Mouse (Mus musculus): ENCODE measurements around the gene Ovol1. TPM values are rescaled to one million over a fixed set of nuclear protein-coding genes. Genes with fewer than 3 reads are reported as not detected.
A peak's percentile ranks its signal among the peaks of the same experiment; 100 is the strongest.

The Ovol1 gene
- not detected for polyA plus RNA-seq (2012; fragmentation: generic; extraction: Trizol)
- long read RNA-seq, experiment 1 = 0 reads
- long read RNA-seq, experiment 2 = 0 reads

DNA sequence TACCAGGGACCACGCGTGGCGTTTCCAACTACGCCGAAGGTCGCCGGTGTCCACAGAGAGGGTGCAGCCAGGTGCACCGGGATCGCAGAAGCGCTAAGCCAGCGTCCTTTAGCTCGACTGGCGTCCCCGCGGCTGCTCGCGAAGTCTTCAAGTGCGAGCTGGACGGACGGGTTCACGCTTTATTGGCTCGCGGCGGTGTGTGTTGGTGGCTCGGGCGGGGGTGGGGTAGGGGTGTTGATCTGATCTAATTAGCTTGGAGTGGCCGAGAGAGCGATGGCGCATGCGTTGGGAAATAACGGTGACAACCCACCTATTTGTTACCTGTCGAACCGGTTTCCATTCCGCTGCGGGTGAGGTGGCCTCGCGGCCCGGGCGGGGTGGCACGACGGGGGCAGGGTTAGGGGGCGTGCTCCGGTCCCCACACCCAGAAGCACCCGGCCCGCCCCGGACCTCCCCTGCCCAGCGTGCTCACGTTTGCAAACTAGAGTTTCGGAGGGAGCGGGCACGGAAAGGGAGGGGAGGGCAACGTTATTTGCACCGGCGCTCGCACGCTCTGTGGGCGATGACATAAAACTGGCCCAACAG is at the start of gene Ovol1:
TSS of gene Ovol1 (minus strand) at position 190 of the 585 bp plus-strand sequence.
- H3ac ChIP-seq (ENCODE audit: control insufficient read depth, insufficient read length, low read depth) = no peak within 1 kb of the TSS
- TF ChIP-seq CTCF (IDR thresholded peaks at IDR 0.05; ENCODE audit: control insufficient read depth, insufficient read depth, insufficient read length) (no peak), MYOD1 (IDR thresholded peaks at IDR 0.05; ENCODE audit: control insufficient read depth, insufficient read length, low read depth) (no peak), MAX (IDR thresholded peaks at IDR 0.05) (no peak), MYOG (IDR thresholded peaks at IDR 0.05; ENCODE audit: control insufficient read depth, extremely low read depth, insufficient read length) (no peak), FOSL1 (IDR thresholded peaks at IDR 0.05; ENCODE audit: insufficient read depth, low read length, poor library complexity, severe bottlenecking) (no peak), CEBPB (IDR thresholded peaks at IDR 0.05; ENCODE audit: low read depth) (no peak), USF1 (IDR thresholded peaks at IDR 0.05; ENCODE audit: low read depth) (no peak)
- H3K4me3 ChIP-seq (ENCODE audit: insufficient read depth, poor library complexity, severe bottlenecking) = no peak within 1 kb of the TSS
- H3K79me3 ChIP-seq (ENCODE audit: low read depth) = no peaks in the 10 kb centered on the region
- H3K27me3 ChIP-seq (ENCODE audit: control insufficient read depth, insufficient read depth, insufficient read length) = peaks cover 56% of the 10 kb centered on the region
- H3K79me2 ChIP-seq (ENCODE audit: control insufficient read depth, insufficient read depth) = no peaks in the 10 kb centered on the region
- H3K36me3 ChIP-seq (ENCODE audit: control insufficient read depth, insufficient read depth) = no peaks in the 10 kb centered on the region

DNA sequence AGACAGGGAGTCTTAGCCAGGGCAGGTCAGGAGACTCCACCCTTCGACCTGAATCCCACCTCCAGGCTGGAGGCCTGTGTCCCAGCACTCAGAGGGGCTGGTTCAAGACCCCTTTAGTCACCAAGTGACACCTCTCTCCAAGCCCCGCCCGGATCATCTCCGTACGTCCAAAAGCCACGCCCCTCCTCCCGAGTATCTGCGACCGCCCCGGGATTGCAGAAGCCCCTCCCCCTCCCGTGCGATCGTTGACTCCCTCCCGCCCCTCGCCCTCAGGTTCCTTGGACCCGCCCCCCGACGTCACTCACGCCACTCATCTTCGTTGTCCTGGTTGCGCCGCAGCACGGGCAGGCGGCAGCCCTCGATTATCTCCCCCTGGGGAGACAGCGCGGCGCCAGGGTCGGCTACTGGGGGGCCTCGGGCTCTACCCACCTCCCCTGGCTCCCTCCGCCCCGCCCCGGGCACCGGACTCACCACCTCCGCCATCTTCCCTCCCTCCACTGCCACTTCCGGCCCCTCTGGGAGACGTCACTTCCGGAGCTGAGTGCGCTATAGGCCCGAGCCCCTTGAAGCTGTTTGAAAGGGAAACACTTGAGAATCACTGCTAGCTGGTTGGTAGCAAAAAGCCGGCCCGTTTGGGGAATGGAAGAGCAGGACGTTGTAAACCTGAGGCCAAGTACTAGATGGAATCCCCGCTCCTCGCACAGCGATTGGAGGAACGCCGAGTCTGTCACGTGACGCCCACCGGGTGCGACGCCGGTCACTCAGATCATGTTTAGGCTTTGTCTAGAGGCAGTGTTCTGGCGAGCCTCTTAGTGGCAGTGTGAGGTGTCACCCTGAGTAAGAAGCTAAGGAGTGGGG is 49.3 kb upstream of the Ovol1 start, which contains the start of gene Kat5:
TSS of gene Kat5 (minus strand) at position 691 of the 858 bp plus-strand sequence.
- peak within 1 kb of the TSS; percentile 89 for H3ac ChIP-seq (ENCODE audit: control insufficient read depth, insufficient read length, low read depth)
- H3K36me3 ChIP-seq (ENCODE audit: control insufficient read depth, insufficient read depth) = peaks cover 38% of the 10 kb centered on the region
- peak; percentile 98 for TF ChIP-seq USF1 (IDR thresholded peaks at IDR 0.05; ENCODE audit: low read depth)
- no peak for TF ChIP-seq MAX (IDR thresholded peaks at IDR 0.05)
- TF ChIP-seq MYOG (IDR thresholded peaks at IDR 0.05; ENCODE audit: control insufficient read depth, extremely low read depth, insufficient read length) = no peak
- no peak for TF ChIP-seq MYOD1 (IDR thresholded peaks at IDR 0.05; ENCODE audit: control insufficient read depth, insufficient read length, low read depth)
- H3K27me3 ChIP-seq (ENCODE audit: control insufficient read depth, insufficient read depth, insufficient read length) = no peaks in the 10 kb centered on the region
- H3K79me3 ChIP-seq (ENCODE audit: low read depth) = peaks cover 3% of the 10 kb centered on the region
- peaks cover 21% of the 10 kb centered on the region for H3K79me2 ChIP-seq (ENCODE audit: control insufficient read depth, insufficient read depth)
- peak within 1 kb of the TSS; percentile 46 for H3K4me3 ChIP-seq (ENCODE audit: insufficient read depth, poor library complexity, severe bottlenecking)

DNA sequence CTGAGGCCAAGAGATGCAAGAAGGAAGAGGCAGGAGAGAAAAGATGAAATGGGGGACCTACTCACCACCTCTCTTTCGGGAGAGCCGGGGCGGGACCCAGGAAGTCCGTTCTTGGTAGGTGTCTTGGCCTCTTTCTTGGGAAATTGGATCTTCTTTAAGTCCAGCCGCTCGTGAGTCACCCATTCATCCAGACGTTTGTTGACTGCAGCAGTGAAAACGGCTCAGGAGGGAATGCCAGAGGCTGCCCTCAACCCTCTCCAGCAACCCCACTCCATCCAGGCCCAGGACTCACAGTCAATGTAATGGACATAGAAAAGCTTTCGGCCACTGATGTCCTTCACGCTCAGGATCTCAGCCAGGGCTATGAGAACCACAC is 48.7 kb upstream of the Ovol1 start:
- Histone ChIP-seq H3K27me3 (ENCODE audit: control insufficient read depth, insufficient read depth, insufficient read length) (no peaks in the 10 kb centered on the region), H3K79me3 (ENCODE audit: low read depth) (peaks cover 3% of the 10 kb centered on the region), H3ac (ENCODE audit: control insufficient read depth, insufficient read length, low read depth) (peak overlapping the region; percentile 74), H3K36me3 (ENCODE audit: control insufficient read depth, insufficient read depth) (peaks cover 44% of the 10 kb centered on the region), H3K4me3 (ENCODE audit: insufficient read depth, poor library complexity, severe bottlenecking) (peak overlapping the region; percentile 46), H3K79me2 (ENCODE audit: control insufficient read depth, insufficient read depth) (peaks cover 23% of the 10 kb centered on the region)
- no peak for TF ChIP-seq MYOD1 (IDR thresholded peaks at IDR 0.05; ENCODE audit: control insufficient read depth, insufficient read length, low read depth)
- TF ChIP-seq CEBPB (IDR thresholded peaks at IDR 0.05; ENCODE audit: low read depth) = no peak
- TF ChIP-seq FOSL1 (IDR thresholded peaks at IDR 0.05; ENCODE audit: insufficient read depth, low read length, poor library complexity, severe bottlenecking) = no peak
- TF ChIP-seq MAX (IDR thresholded peaks at IDR 0.05) = no peak
- TF ChIP-seq USF1 (IDR thresholded peaks at IDR 0.05; ENCODE audit: low read depth) = no peak
- no peak for TF ChIP-seq CTCF (IDR thresholded peaks at IDR 0.05; ENCODE audit: control insufficient read depth, insufficient read depth, insufficient read length)
- no peak for TF ChIP-seq MYOG (IDR thresholded peaks at IDR 0.05; ENCODE audit: control insufficient read depth, extremely low read depth, insufficient read length)

DNA sequence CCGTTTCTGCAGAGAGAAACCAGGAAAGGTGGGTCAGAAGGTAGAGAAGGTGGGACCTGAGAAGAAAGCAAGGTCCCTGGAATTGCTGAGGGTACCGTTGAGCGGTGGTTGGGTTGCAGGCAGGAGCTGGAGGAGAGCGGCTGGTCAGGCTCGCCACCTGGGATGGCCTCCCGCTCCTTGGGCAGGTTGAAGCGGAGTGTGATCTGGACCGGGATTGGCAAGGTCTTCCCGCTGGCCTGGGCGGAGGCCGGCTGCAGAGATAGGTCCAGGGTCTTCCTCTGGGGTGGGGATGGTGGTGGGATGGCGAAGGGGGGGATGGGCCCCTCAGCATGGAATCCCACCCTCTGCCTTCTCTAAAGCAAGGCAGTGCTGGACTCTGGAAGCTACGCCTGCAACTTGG is 48.3 kb upstream of the Ovol1 start:
- Histone ChIP-seq H3K4me3 (ENCODE audit: insufficient read depth, poor library complexity, severe bottlenecking) (peak overlapping the region; percentile 46), H3K36me3 (ENCODE audit: control insufficient read depth, insufficient read depth) (peaks cover 48% of the 10 kb centered on the region), H3K79me2 (ENCODE audit: control insufficient read depth, insufficient read depth) (peaks cover 28% of the 10 kb centered on the region), H3K27me3 (ENCODE audit: control insufficient read depth, insufficient read depth, insufficient read length) (no peaks in the 10 kb centered on the region), H3ac (ENCODE audit: control insufficient read depth, insufficient read length, low read depth) (no peak overlapping the region), H3K79me3 (ENCODE audit: low read depth) (peaks cover 3% of the 10 kb centered on the region)
- no peak for TF ChIP-seq FOSL1 (IDR thresholded peaks at IDR 0.05; ENCODE audit: insufficient read depth, low read length, poor library complexity, severe bottlenecking)
- TF ChIP-seq MAX (IDR thresholded peaks at IDR 0.05) = no peak
- TF ChIP-seq MYOG (IDR thresholded peaks at IDR 0.05; ENCODE audit: control insufficient read depth, extremely low read depth, insufficient read length) = no peak
- no peak for TF ChIP-seq MYOD1 (IDR thresholded peaks at IDR 0.05; ENCODE audit: control insufficient read depth, insufficient read length, low read depth)
- TF ChIP-seq USF1 (IDR thresholded peaks at IDR 0.05; ENCODE audit: low read depth) = no peak
- TF ChIP-seq CEBPB (IDR thresholded peaks at IDR 0.05; ENCODE audit: low read depth) = no peak
- TF ChIP-seq CTCF (IDR thresholded peaks at IDR 0.05; ENCODE audit: control insufficient read depth, insufficient read depth, insufficient read length) = no peak

DNA sequence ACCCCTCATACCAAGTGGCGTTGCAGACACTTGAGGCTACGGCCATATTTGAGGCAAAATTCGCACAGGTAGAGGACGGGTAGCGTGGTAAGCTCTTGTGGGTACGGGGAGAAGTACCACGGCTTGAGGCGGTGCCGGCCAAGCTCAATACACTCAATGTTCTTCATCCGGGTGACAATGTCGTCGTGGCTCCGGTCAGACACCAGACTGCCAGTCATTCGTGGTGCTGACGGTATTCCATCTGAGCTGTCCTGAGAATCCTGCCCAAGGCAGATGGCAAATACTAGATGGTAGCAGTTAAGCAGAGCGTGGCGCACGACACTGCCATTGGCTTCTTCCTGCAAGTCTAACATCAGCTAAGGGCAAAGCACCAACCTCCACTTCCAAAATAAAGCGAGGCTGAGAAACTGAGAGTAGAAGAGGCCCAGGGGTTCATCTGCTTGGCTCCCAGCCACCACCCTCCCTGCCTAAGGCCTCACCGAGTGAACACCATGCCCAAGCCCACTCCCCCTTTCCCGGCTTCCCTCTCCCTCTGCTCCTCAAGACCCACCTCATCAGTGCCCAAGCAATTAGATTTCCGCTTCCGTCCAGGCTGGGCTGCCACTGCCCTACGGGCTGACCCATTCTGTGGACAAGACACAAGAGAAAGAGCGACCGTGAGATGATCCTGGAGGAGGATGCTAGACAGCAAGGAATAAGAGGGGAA is 47.4 kb upstream of the Ovol1 start:
- H3K79me2 ChIP-seq (ENCODE audit: control insufficient read depth, insufficient read depth) = peaks cover 36% of the 10 kb centered on the region
- peaks cover 56% of the 10 kb centered on the region for H3K36me3 ChIP-seq (ENCODE audit: control insufficient read depth, insufficient read depth)
- H3K79me3 ChIP-seq (ENCODE audit: low read depth) = peaks cover 7% of the 10 kb centered on the region
- TF ChIP-seq MAX (IDR thresholded peaks at IDR 0.05) = no peak
- TF ChIP-seq USF1 (IDR thresholded peaks at IDR 0.05; ENCODE audit: low read depth) = no peak
- no peak for TF ChIP-seq MYOG (IDR thresholded peaks at IDR 0.05; ENCODE audit: control insufficient read depth, extremely low read depth, insufficient read length)
- no peaks in the 10 kb centered on the region for H3K27me3 ChIP-seq (ENCODE audit: control insufficient read depth, insufficient read depth, insufficient read length)
- no peak overlapping the region for H3K4me3 ChIP-seq (ENCODE audit: insufficient read depth, poor library complexity, severe bottlenecking)
- no peak overlapping the region for H3ac ChIP-seq (ENCODE audit: control insufficient read depth, insufficient read length, low read depth)

Measured in C2C12 (cell line).